Mouse (Mus musculus): ENCODE measurements around the gene Pdzk1. TPM values are rescaled to one million over a fixed set of nuclear protein-coding genes. Genes with fewer than 3 reads are reported as not detected.

Gene Pdzk1
- polyA plus RNA-seq, 1 experiment from 2014 or later, result 322 TPM

DNA sequence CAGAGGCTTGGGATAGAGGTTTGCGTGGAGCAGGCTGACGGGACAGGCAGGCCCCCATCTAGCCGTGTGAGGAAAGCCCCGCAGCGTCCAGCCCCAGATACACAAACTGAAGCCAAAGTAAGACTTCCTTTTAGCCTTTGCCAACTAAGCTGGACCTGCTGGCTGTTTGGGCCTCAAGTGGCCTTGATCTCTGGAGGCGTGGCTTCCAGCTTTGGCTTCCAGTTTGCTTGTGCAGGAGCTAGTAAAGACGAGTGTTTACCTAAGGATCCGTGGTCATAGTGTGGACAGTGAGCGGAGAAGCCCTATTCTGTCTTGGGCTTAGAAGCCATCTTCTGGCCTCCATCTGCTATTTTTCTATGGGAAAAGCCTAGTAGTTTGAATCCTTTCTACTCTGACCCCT, 16.7 kb downstream of the Pdzk1 start:
- Histone ChIP-seq H3K27me3 (ENCODE audit: insufficient read depth, low read length) (no peaks in the 10 kb centered on the region), H3K9me3 (replicated peaks; ENCODE audit: low read length) (no peaks in the 10 kb centered on the region), H3K27ac (no peak overlapping the region), H3K36me3 (ENCODE audit: insufficient read depth, low read length) (no peaks in the 10 kb centered on the region), H3K4me2 (ENCODE audit: low read length) (no peak overlapping the region), H3K4me3 (replicated peaks; ENCODE audit: low read depth, low read length) (no peak overlapping the region), H3K4me1 (replicated peaks; ENCODE audit: insufficient read depth, low read length) (0 out of 2 replicates have a peak, but pooled peaks cover 4% of the 10 kb centered on the region), H3K9ac (ENCODE audit: low read depth, low read length) (no peak overlapping the region)
- DNase-seq (ENCODE audit: low spot score), result no peak
- 77% methylated on average over 9 of the region's 9 CpGs for WGBS
- no peak for ATAC-seq (replicated peaks; ENCODE audit: low FRiP score, low read depth)
- no peak for TF ChIP-seq CTCF (IDR thresholded peaks at IDR 0.05; ENCODE audit: low read depth)

DNA sequence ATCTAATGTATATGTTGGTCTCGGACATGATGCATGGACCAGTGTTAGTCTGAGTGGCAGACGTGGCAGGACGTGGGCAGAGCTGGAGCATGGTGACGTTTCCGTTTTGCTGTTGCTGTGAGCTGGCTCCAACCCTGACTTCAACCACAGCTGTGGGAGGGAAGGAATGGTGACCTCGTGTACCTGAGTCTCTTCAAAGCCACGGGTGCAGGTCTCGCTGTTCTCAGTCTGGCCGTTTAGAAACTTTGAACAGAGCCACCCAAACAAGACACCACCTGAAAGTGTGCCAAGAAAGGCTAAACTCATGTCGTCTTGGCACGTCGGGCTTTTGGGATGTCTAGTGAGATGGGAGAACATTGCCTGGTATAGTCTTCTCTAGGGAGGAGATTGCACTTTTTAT, 17.9 kb downstream of the Pdzk1 start:
- 74% methylated on average over 12 of the region's 12 CpGs for WGBS
- Histone ChIP-seq H3K4me2 (ENCODE audit: low read length) (no peak overlapping the region), H3K4me1 (replicated peaks; ENCODE audit: insufficient read depth, low read length) (0 out of 2 replicates have a peak, but pooled peaks cover 4% of the 10 kb centered on the region), H3K9me3 (replicated peaks; ENCODE audit: low read length) (no peaks in the 10 kb centered on the region), H3K9ac (ENCODE audit: low read depth, low read length) (no peak overlapping the region), H3K27ac (no peak overlapping the region), H3K36me3 (ENCODE audit: insufficient read depth, low read length) (no peaks in the 10 kb centered on the region), H3K27me3 (ENCODE audit: insufficient read depth, low read length) (no peaks in the 10 kb centered on the region), H3K4me3 (replicated peaks; ENCODE audit: low read depth, low read length) (no peak overlapping the region)
- no peak for TF ChIP-seq CTCF (IDR thresholded peaks at IDR 0.05; ENCODE audit: low read depth)
- ATAC-seq (replicated peaks; ENCODE audit: low FRiP score, low read depth) (no peak), DNase-seq (ENCODE audit: low spot score) (no peak)

DNA sequence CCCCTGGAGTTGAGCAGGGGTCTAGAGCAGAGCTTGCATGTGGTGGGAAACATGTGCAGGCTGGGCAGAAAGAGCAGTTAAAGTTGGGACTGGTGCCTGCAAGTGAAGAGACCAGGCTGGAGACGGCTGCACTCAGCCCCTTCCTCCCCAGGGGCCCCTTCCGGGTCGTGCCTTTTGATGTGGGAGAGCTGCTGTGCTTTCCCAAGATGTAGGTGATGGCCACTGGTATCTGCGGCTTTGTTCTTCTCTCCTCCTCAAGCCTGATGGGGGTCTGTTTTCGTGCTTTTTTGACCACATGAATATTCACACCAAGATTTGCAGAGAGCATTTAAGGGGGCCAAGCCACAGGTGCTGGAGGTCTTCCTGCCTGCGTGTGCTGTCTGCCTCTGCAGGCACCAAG, 18.6 kb downstream of the Pdzk1 start:
- no peaks in the 10 kb centered on the region for H3K36me3 ChIP-seq (ENCODE audit: insufficient read depth, low read length)
- DNase-seq (ENCODE audit: low spot score) (no peak), ATAC-seq (replicated peaks; ENCODE audit: low FRiP score, low read depth) (no peak)
- H3K9ac ChIP-seq (ENCODE audit: low read depth, low read length), result no peak overlapping the region
- 0 out of 2 replicates have a peak, but pooled peaks cover 4% of the 10 kb centered on the region for H3K4me1 ChIP-seq (replicated peaks; ENCODE audit: insufficient read depth, low read length)
- WGBS, result 16% methylated on average over 6 of the region's 6 CpGs
- H3K4me3 ChIP-seq (replicated peaks; ENCODE audit: low read depth, low read length), result no peak overlapping the region
- no peak overlapping the region for H3K27ac ChIP-seq
- no peaks in the 10 kb centered on the region for H3K9me3 ChIP-seq (replicated peaks; ENCODE audit: low read length)
- TF ChIP-seq CTCF (IDR thresholded peaks at IDR 0.05; ENCODE audit: low read depth), result no peak
- H3K4me2 ChIP-seq (ENCODE audit: low read length), result no peak overlapping the region
- H3K27me3 ChIP-seq (ENCODE audit: insufficient read depth, low read length), result no peaks in the 10 kb centered on the region

DNA sequence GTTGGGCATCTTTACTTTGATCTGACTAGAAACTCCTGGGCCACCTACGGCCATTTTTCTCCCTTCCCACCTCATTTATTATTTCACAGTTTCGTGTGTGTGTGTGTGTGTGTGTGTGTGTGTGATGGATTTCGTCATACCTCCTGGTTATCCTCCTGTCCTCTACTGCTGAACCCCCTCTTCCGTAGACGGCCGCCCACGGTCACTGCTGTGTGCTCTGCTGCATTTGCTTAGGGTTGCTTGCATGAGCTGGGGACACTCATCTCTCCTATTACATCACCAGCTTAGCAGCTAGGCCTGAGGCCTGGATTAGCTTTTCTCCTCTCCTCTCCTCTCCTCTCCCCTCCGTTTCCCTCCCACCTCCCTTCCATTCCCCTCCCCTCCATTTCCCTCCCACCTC, 19.4 kb downstream of the Pdzk1 start:
- ATAC-seq (replicated peaks; ENCODE audit: low FRiP score, low read depth), result no peak
- Histone ChIP-seq H3K27ac (no peak overlapping the region), H3K9me3 (replicated peaks; ENCODE audit: low read length) (no peaks in the 10 kb centered on the region), H3K4me1 (replicated peaks; ENCODE audit: insufficient read depth, low read length) (0 out of 2 replicates have a peak, but pooled peaks cover 4% of the 10 kb centered on the region), H3K4me3 (replicated peaks; ENCODE audit: low read depth, low read length) (no peak overlapping the region), H3K9ac (ENCODE audit: low read depth, low read length) (no peak overlapping the region), H3K4me2 (ENCODE audit: low read length) (no peak overlapping the region), H3K36me3 (ENCODE audit: insufficient read depth, low read length) (no peaks in the 10 kb centered on the region), H3K27me3 (ENCODE audit: insufficient read depth, low read length) (no peaks in the 10 kb centered on the region)
- 87% methylated on average over 7 of the region's 8 CpGs for WGBS
- no peak for DNase-seq (ENCODE audit: low spot score)
- no peak for TF ChIP-seq CTCF (IDR thresholded peaks at IDR 0.05; ENCODE audit: low read depth)

DNA sequence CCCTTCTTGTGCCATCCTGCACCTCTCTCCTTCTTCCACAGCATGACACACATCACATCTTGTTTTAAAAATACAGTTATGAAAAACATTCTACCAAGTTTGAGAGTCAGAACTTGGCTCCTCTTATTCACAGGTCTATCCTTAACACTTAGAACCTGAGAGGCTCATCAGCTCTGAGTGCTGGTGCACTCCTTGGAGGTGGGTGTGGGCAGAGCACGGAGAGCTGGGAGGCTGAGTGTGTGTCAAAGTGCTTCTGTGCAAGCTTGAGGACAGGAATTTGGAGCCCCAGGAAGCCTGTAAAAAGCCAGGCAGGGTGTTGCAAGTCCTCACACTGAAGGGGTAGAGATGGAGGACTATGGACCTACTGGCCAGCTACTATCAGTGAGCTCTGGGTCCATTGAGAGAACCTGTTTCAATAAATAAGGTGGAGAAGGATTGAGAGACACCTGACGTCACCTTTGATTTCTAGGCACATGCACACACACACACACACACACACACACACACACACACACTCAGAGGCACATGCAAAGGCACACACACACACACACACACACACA, 20.2 kb downstream of the Pdzk1 start:
- no peaks in the 10 kb centered on the region for H3K36me3 ChIP-seq (ENCODE audit: insufficient read depth, low read length)
- H3K27ac ChIP-seq, result no peak overlapping the region
- no peak overlapping the region for H3K4me3 ChIP-seq (replicated peaks; ENCODE audit: low read depth, low read length)
- no peak for TF ChIP-seq CTCF (IDR thresholded peaks at IDR 0.05; ENCODE audit: low read depth)
- no peak for ATAC-seq (replicated peaks; ENCODE audit: low FRiP score, low read depth)
- 74% methylated on average over 2 of the region's 2 CpGs for WGBS
- H3K4me1 ChIP-seq (replicated peaks; ENCODE audit: insufficient read depth, low read length), result 0 out of 2 replicates have a peak, but pooled peaks cover 4% of the 10 kb centered on the region
- DNase-seq (ENCODE audit: low spot score), result no peak
- H3K9ac ChIP-seq (ENCODE audit: low read depth, low read length), result no peak overlapping the region
- H3K27me3 ChIP-seq (ENCODE audit: insufficient read depth, low read length), result no peaks in the 10 kb centered on the region
- H3K9me3 ChIP-seq (replicated peaks; ENCODE audit: low read length), result no peaks in the 10 kb centered on the region
- no peak overlapping the region for H3K4me2 ChIP-seq (ENCODE audit: low read length)

DNA sequence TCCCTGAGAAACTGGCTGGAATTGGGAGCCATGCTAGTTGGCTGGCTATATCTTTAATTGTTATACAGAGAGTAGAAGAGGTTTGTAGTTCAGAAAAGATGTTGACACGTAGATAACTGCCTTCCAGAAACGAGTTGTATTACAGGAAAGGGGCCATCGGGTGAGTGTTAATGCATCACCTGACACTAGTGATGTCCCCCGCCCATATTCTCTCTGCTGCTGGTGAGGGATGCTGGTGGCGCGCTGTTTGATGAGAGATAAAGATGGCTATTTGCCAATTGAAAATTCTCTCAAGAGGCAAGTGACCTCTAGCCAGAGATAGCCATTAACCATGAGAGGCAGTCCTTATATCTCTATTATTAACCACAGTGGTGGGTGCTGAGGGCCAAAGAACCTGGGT, 23.5 kb downstream of the Pdzk1 start:
- no peaks in the 10 kb centered on the region for H3K27me3 ChIP-seq (ENCODE audit: insufficient read depth, low read length)
- no peak overlapping the region for H3K4me3 ChIP-seq (replicated peaks; ENCODE audit: low read depth, low read length)
- no peaks in the 10 kb centered on the region for H3K36me3 ChIP-seq (ENCODE audit: insufficient read depth, low read length)
- TF ChIP-seq CTCF (IDR thresholded peaks at IDR 0.05; ENCODE audit: low read depth), result no peak
- H3K27ac ChIP-seq, result no peak overlapping the region
- H3K9me3 ChIP-seq (replicated peaks; ENCODE audit: low read length), result no peaks in the 10 kb centered on the region
- H3K9ac ChIP-seq (ENCODE audit: low read depth, low read length), result no peak overlapping the region
- H3K4me2 ChIP-seq (ENCODE audit: low read length), result no peak overlapping the region
- 0 out of 2 replicates have a peak, but pooled peaks cover 4% of the 10 kb centered on the region for H3K4me1 ChIP-seq (replicated peaks; ENCODE audit: insufficient read depth, low read length)
- 71% methylated on average over 6 of the region's 6 CpGs for WGBS
- DNase-seq (ENCODE audit: low spot score) (no peak), ATAC-seq (replicated peaks; ENCODE audit: low FRiP score, low read depth) (no peak)

DNA sequence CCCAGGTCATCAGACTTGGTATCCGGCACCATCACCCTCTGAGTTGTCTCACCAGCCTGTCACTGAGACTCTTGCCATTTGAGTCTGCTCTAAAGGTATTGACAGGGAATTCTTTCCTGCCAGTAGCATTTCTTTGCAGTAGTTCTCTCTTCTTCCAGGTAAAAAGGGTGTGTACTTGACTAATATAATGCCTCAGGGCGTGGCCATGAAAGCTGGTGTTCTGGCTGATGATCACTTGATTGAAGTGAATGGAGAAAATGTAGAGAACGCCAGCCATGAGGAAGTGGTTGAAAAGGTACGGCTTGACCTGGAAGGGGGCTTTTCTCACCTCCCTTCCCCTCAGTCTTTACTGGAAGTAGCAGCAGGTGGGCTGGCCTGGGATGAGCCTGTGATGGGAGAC, 25.3 kb downstream of the Pdzk1 start:
- DNase-seq (ENCODE audit: low spot score), result no peak
- Histone ChIP-seq H3K9ac (ENCODE audit: low read depth, low read length) (no peak overlapping the region), H3K27me3 (ENCODE audit: insufficient read depth, low read length) (no peaks in the 10 kb centered on the region), H3K27ac (no peak overlapping the region), H3K4me1 (replicated peaks; ENCODE audit: insufficient read depth, low read length) (no peaks in the 10 kb centered on the region), H3K4me3 (replicated peaks; ENCODE audit: low read depth, low read length) (no peak overlapping the region), H3K4me2 (ENCODE audit: low read length) (no peak overlapping the region), H3K9me3 (replicated peaks; ENCODE audit: low read length) (no peaks in the 10 kb centered on the region), H3K36me3 (ENCODE audit: insufficient read depth, low read length) (no peaks in the 10 kb centered on the region)
- no peak for TF ChIP-seq CTCF (IDR thresholded peaks at IDR 0.05; ENCODE audit: low read depth)
- no peak for ATAC-seq (replicated peaks; ENCODE audit: low FRiP score, low read depth)
- WGBS, result 86% methylated on average over 4 of the region's 4 CpGs
